Mouse (Mus musculus) intestine, embryonic 16.5 days (tissue): ENCODE results near the gene Cdc42bpg. TPM values are rescaled to one million over a fixed set of nuclear protein-coding genes. Genes with fewer than 3 reads are reported as not detected.
A peak's percentile ranks its signal among the peaks of the same experiment; 100 is the strongest.

Experiments used
- ATAC-seq: fragments of 200-750 bp; cut with Nextera tagmentation; 2 replicates; pipeline ENCODE4 v1.8.0; 2017; ENCODE audit warnings: moderate TSS enrichment, moderate library complexity
- H3K27ac ChIP-seq: fragments of 300-500 bp; sonication (generic); 2 replicates; pipeline ENCODE4 v1.5.1; 2014; ENCODE audit warnings: mild to moderate bottlenecking, low read length
- H3K27me3 ChIP-seq: fragments of 300-500 bp; sonication (generic); replicated peaks from 2 replicates; pipeline ENCODE4 v1.6.1; 2014; ENCODE audit warnings: low read length, control low read depth, mixed read lengths; ENCODE audit not compliant: control insufficient read depth, insufficient read depth
- H3K36me3 ChIP-seq: fragments of 300-500 bp; sonication (generic); 2 replicates; pipeline ENCODE4 v1.6.1; 2014; ENCODE audit warnings: low read length, control low read depth; ENCODE audit not compliant: control insufficient read depth, insufficient read depth
- H3K4me1 ChIP-seq: fragments of 300-500 bp; sonication (generic); 2 replicates; pipeline ENCODE4 v1.6.1; 2014; ENCODE audit warnings: low read length, control low read depth, mixed read lengths; ENCODE audit not compliant: control insufficient read depth, insufficient read depth
- H3K4me2 ChIP-seq: fragments of 300-500 bp; sonication (generic); 2 replicates; pipeline ENCODE4 v1.6.1; 2014; ENCODE audit warnings: low read depth, low read length, control low read depth
- H3K4me3 ChIP-seq: fragments of 300-500 bp; sonication (generic); 2 replicates; pipeline ENCODE4 v1.5.1; 2014; ENCODE audit warnings: mild to moderate bottlenecking, low read length
- H3K9ac ChIP-seq: fragments of 300-500 bp; sonication (generic); 2 replicates; pipeline ENCODE4 v1.6.1; 2014; ENCODE audit warnings: low read depth, low read length
- H3K9me3 ChIP-seq: fragments of 300-500 bp; sonication (generic); 2 replicates; pipeline ENCODE4 v1.6.1; 2016; ENCODE audit warnings: low read length, control low read depth; ENCODE audit not compliant: control insufficient read depth
- WGBS: fragments of 180-500 bp; shearing (Covaris S2); extraction: QIAGEN DNeasy Blood & Tissue Kit; methylation state at CpG from one replicate; pipeline ENCODE4 v1.1.7; 2014; 5-methylcytosine and 5-hydroxymethylcytosine counted together
- microRNA counts: library from miRNA; unstranded; fragments of <30 nt; microRNA quantifications from one replicate; lab custom pipeline; 2016
- microRNA-seq: library from miRNA; unstranded; fragments of <30 nt; microRNA quantifications from one replicate; pipeline ENCODE4, GENCODE M21; 2016
- polyA plus RNA-seq: library from polyadenylated mRNA; unstranded; fragments of >200 nt; fragmentation: Nextera tagmentation; extraction: Ambion mirVana; gene quantifications from 2 replicates; pipeline ENCODE4 v1.2.1, GENCODE M21; 2015

Gene Cdc42bpg
- polyA plus RNA-seq, 1 experiment from 2014 or later = 1.2 TPM

GRCm38 (mm10) chr19:6364842-6365241 lies 58.6 kb downstream of the Cdc42bpg start:
- no peaks in the 10 kb centered on the region for H3K27me3 ChIP-seq
- peak overlapping the region; percentile 98 for H3K4me3 ChIP-seq
- peak overlapping the region; percentile 99 for H3K9ac ChIP-seq
- H3K4me1 ChIP-seq = peaks cover 18% of the 10 kb centered on the region
- no peak overlapping the region for H3K27ac ChIP-seq
- ATAC-seq = no peak
- 3% methylated on average over 2 of the region's 2 CpGs for WGBS
- H3K4me2 ChIP-seq = peak overlapping the region; percentile 65
- no peaks in the 10 kb centered on the region for H3K9me3 ChIP-seq
- peaks cover 11% of the 10 kb centered on the region for H3K36me3 ChIP-seq

GRCm38 (mm10) chr19:6370175-6370574 lies 63.9 kb downstream of the Cdc42bpg start:
- peaks cover 10% of the 10 kb centered on the region for H3K4me1 ChIP-seq
- no peaks in the 10 kb centered on the region for H3K27me3 ChIP-seq
- no peak for ATAC-seq
- WGBS = 89% methylated on average over 2 of the region's 2 CpGs
- no peak overlapping the region for H3K9ac ChIP-seq
- no peak overlapping the region for H3K4me3 ChIP-seq
- H3K36me3 ChIP-seq = peaks cover 52% of the 10 kb centered on the region
- H3K9me3 ChIP-seq = no peaks in the 10 kb centered on the region
- no peak overlapping the region for H3K4me2 ChIP-seq
- no peak overlapping the region for H3K27ac ChIP-seq

GRCm38 (mm10) chr19:6372433-6372832 lies 66.2 kb downstream of the Cdc42bpg start:
- H3K9ac ChIP-seq = no peak overlapping the region
- no peaks in the 10 kb centered on the region for H3K4me1 ChIP-seq
- no peaks in the 10 kb centered on the region for H3K9me3 ChIP-seq
- no peak for ATAC-seq
- peaks cover 50% of the 10 kb centered on the region for H3K36me3 ChIP-seq
- H3K27me3 ChIP-seq = no peaks in the 10 kb centered on the region
- no peak overlapping the region for H3K4me3 ChIP-seq
- 92% methylated on average over 3 of the region's 3 CpGs for WGBS
- no peak overlapping the region for H3K4me2 ChIP-seq
- H3K27ac ChIP-seq = no peak overlapping the region

GRCm38 (mm10) chr19:6373539-6374400 lies 67.5 kb downstream of the Cdc42bpg start:
- WGBS = 68% methylated on average over 12 of the region's 12 CpGs
- Histone ChIP-seq H3K27ac (no peak overlapping the region), H3K36me3 (peaks cover 58% of the 10 kb centered on the region), H3K4me1 (no peaks in the 10 kb centered on the region), H3K4me3 (no peak overlapping the region), H3K9ac (no peak overlapping the region), H3K9me3 (no peaks in the 10 kb centered on the region), H3K4me2 (no peak overlapping the region), H3K27me3 (no peaks in the 10 kb centered on the region)
- 0 out of 2 replicates have a peak, but pooled peaks have one; percentile 21 for ATAC-seq

GRCm38 (mm10) chr19:6374571-6374970 lies 68.3 kb downstream of the Cdc42bpg start:
- WGBS = 95% methylated on average over 10 of the region's 10 CpGs
- Histone ChIP-seq H3K36me3 (peaks cover 58% of the 10 kb centered on the region), H3K27ac (no peak overlapping the region), H3K4me3 (no peak overlapping the region), H3K27me3 (no peaks in the 10 kb centered on the region), H3K9me3 (no peaks in the 10 kb centered on the region), H3K9ac (no peak overlapping the region), H3K4me2 (no peak overlapping the region), H3K4me1 (no peaks in the 10 kb centered on the region)
- ATAC-seq = no peak

MicroRNA genes within 50 kb of the gene (microRNA counts, 519-probe panel; counts per million panel counts)
- microRNA mmu-miR-192 (lab: Ali Mortazavi, UCI) = 3,980 counts per million, percentile 96 among the panel's probes with 10 or more counts

Small RNAs within 50 kb of the gene (microRNA-seq; reads per million reads assigned to microRNA genes)
- gene Mir192 (9,702 reads per million, percentile 94 among the genes with 10 or more reads in this experiment), gene Mir194-2 (5,856 reads per million, percentile 90 among the genes with 10 or more reads in this experiment), gene Mir6989 (not detected)

Other genes starting within 250 kb of the Cdc42bpg start
- 71.4 and 79.5 TPM in 2 replicates for gene Mrpl49, start 248.7 kb upstream of the Cdc42bpg start, polyA plus RNA-seq
- 868 and 882 TPM in 2 replicates for gene Fau, start 248.6 kb upstream of the Cdc42bpg start, polyA plus RNA-seq
- gene Znhit2, start 245.3 kb upstream of the Cdc42bpg start, polyA plus RNA-seq = 27.6 and 29.9 TPM in 2 replicates
- 37.3 and 39.0 TPM in 2 replicates for gene Tm7sf2, start 238.1 kb upstream of the Cdc42bpg start, polyA plus RNA-seq
- gene Vps51, start 229.2 kb upstream of the Cdc42bpg start, polyA plus RNA-seq = 66.7 and 68.2 TPM in 2 replicates
- not detected in 2 replicates for gene Tmem262, start 226.4 kb upstream of the Cdc42bpg start, polyA plus RNA-seq
- 1.2 and 1.7 TPM in 2 replicates for gene Gm28374, start 224.2 kb upstream of the Cdc42bpg start, polyA plus RNA-seq
- gene Zfpl1, start 221.5 kb upstream of the Cdc42bpg start, polyA plus RNA-seq = 66.1 and 68.0 TPM in 2 replicates
- gene Cdca5, start 221.5 kb upstream of the Cdc42bpg start, polyA plus RNA-seq = 27.7 and 31.4 TPM in 2 replicates
- 0.28 and 0.29 TPM in 2 replicates for gene AC131692.1, start 212.0 kb upstream of the Cdc42bpg start, polyA plus RNA-seq
- 71.9 and 102 TPM in 2 replicates for gene Naaladl1, start 200.7 kb upstream of the Cdc42bpg start, polyA plus RNA-seq
- 33.4 and 35.7 TPM in 2 replicates for gene Sac3d1, start 187.8 kb upstream of the Cdc42bpg start, polyA plus RNA-seq
- gene Snx15, start 178.2 kb upstream of the Cdc42bpg start, polyA plus RNA-seq = 36.8 and 37.0 TPM in 2 replicates
- 1.1 and 1.8 TPM in 2 replicates for gene Batf2, start 165.5 kb upstream of the Cdc42bpg start, polyA plus RNA-seq
- gene Arl2, start 164.9 kb upstream of the Cdc42bpg start, polyA plus RNA-seq = 102 and 103 TPM in 2 replicates
- gene Majin, start 122.1 kb upstream of the Cdc42bpg start, polyA plus RNA-seq = not detected in 2 replicates
- 0.23 and 0.65 TPM in 2 replicates for gene Gpha2, start 80.1 kb upstream of the Cdc42bpg start, polyA plus RNA-seq
- gene Ppp2r5b, start 70.6 kb upstream of the Cdc42bpg start, polyA plus RNA-seq = 21.0 and 23.5 TPM in 2 replicates
- gene Atg2a, start 64.8 kb upstream of the Cdc42bpg start, polyA plus RNA-seq = 7.4 and 8.4 TPM in 2 replicates
- 135 and 158 TPM in 2 replicates for gene Ehd1, start 29.7 kb upstream of the Cdc42bpg start, polyA plus RNA-seq
- 61.3 and 61.4 TPM in 2 replicates for gene Men1, start 28.5 kb downstream of the Cdc42bpg start, polyA plus RNA-seq
- gene Map4k2, start 34.7 kb downstream of the Cdc42bpg start, polyA plus RNA-seq = 7.9 and 10.0 TPM in 2 replicates
- gene Sf1, start 57.2 kb downstream of the Cdc42bpg start, polyA plus RNA-seq = 94.7 and 103 TPM in 2 replicates
- 6.0 and 6.8 TPM in 2 replicates for gene Pygm, start 77.9 kb downstream of the Cdc42bpg start, polyA plus RNA-seq
- gene Rasgrp2, start 92.9 kb downstream of the Cdc42bpg start, polyA plus RNA-seq = 41.8 and 47.0 TPM in 2 replicates
- gene Nrxn2, start 112.3 kb downstream of the Cdc42bpg start, polyA plus RNA-seq = 0.73 and 0.97 TPM in 2 replicates
- not detected in 2 replicates for gene Slc22a12, start 236.6 kb downstream of the Cdc42bpg start, polyA plus RNA-seq